31 mouse cellular contexts compared by ENCODE assay signal in the genomic region with DNA sequence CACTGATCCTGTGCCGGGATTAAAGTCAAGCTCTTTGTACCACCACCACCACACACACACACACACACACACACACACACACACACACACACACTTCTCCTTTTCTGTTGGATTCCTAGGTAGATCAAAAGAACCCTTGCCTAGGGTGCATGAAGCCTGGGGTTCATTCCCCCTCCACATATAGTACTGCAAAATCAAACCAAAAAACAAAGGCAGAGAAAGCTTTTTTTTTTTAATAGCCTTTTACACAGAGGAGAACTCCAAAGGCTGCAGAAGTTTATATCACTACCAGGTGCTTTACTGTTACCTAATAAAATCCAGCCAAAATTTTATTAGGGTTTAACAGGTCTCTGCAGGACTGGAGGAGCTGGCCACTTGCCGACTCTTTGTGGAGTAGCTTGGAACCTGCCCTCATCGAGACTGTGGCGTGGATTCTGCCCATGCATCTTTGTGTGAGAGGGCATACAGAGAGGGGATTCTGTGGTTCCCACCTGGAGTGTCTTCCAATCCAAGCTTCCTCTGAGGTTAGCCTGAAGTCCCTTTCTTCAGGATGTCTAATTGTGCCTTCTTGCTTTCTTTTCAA. TPM values are rescaled to one million over a fixed set of nuclear protein-coding genes. Genes with fewer than 3 reads are reported as not detected.
DNase-seq lines count a peak whose midpoint lies in the region; ATAC-seq and TF ChIP-seq lines count a peak whose summit lies in the region.
"Had no signal": no experiment of that assay in that cellular context is flagged by ENCODE, and none has a peak within 500 bp of the region (broad histone marks: within the 10 kb centered on the region; RNA-seq: fewer than 3 reads in every experiment).

No protein-coding gene starts in this region.

- H3K4me3 ChIP-seq in limb, embryonic 12.5 days (replicated peaks): no peak overlapping the region
- no peak overlapping the region for H3K4me3 ChIP-seq in lung, postnatal 0 days (ENCODE audit: low read depth, low read length)
- H3K4me3 ChIP-seq: forebrain, embryonic 12.5 days; forebrain, embryonic 15.5 days; hindbrain, embryonic 10.5 days; hindbrain, embryonic 13.5 days; intestine, embryonic 15.5 days had no signal

- TF ChIP-seq CTCF in lung, postnatal 0 days (IDR thresholded peaks at IDR 0.05): no peak

- H3K4me2 ChIP-seq in limb, embryonic 12.5 days: peak overlapping the region; percentile 15; the same call in 1 of the 2 replicates
- no peak overlapping the region for H3K4me2 ChIP-seq in lung, postnatal 0 days (replicated peaks; ENCODE audit: low read depth, low read length)
- H3K4me2 ChIP-seq: forebrain, embryonic 12.5 days; forebrain, embryonic 15.5 days; heart, embryonic 11.5 days; hindbrain, embryonic 13.5 days; intestine, embryonic 15.5 days had no signal

- WGBS in limb, embryonic 12.5 days: 14% methylated on average over 4 of the region's 4 CpGs
- WGBS in lung, postnatal 0 days: 71% methylated on average over 4 of the region's 4 CpGs

- H3K27ac ChIP-seq in limb, embryonic 12.5 days: peak overlapping the region; percentile 83
- no peak overlapping the region for H3K27ac ChIP-seq in lung, postnatal 0 days (ENCODE audit: low read length)
- H3K27ac ChIP-seq: forebrain, embryonic 12.5 days; forebrain, embryonic 15.5 days; hindbrain, embryonic 10.5 days; hindbrain, embryonic 13.5 days; intestine, embryonic 15.5 days had no signal

- H3K27me3 ChIP-seq in limb, embryonic 12.5 days: peaks cover 38% of the 10 kb centered on the region
- no peaks in the 10 kb centered on the region for H3K27me3 ChIP-seq in lung, postnatal 0 days (replicated peaks; ENCODE audit: insufficient read depth, low read length)
- H3K27me3 ChIP-seq: forebrain, embryonic 12.5 days; forebrain, embryonic 15.5 days; hindbrain, embryonic 13.5 days; intestine, embryonic 15.5 days had no signal

- no peaks in the 10 kb centered on the region for H3K9me3 ChIP-seq in limb, embryonic 12.5 days
- H3K9me3 ChIP-seq in lung, postnatal 0 days (ENCODE audit: low read length): no peaks in the 10 kb centered on the region
- H3K9me3 ChIP-seq: forebrain, embryonic 12.5 days; forebrain, embryonic 15.5 days; hindbrain, embryonic 10.5 days; hindbrain, embryonic 13.5 days; intestine, embryonic 15.5 days had no signal

- peaks cover 36% of the 10 kb centered on the region for H3K4me1 ChIP-seq in limb, embryonic 12.5 days (replicated peaks)
- H3K4me1 ChIP-seq in lung, postnatal 0 days (ENCODE audit: insufficient read depth, low read depth, low read length): no peaks in the 10 kb centered on the region
- H3K4me1 ChIP-seq: forebrain, embryonic 12.5 days; forebrain, embryonic 15.5 days; hindbrain, embryonic 10.5 days; hindbrain, embryonic 13.5 days; intestine, embryonic 15.5 days had no signal

- intact Hi-C loops in heart, postnatal 14 days (cut with DNase I): no loop called here

- H3K36me3 ChIP-seq in limb, embryonic 12.5 days: no peaks in the 10 kb centered on the region
- H3K36me3 ChIP-seq in lung, postnatal 0 days (ENCODE audit: insufficient read depth, low read length): no peaks in the 10 kb centered on the region
- H3K36me3 ChIP-seq: forebrain, embryonic 12.5 days; forebrain, embryonic 15.5 days; hindbrain, embryonic 10.5 days; hindbrain, embryonic 13.5 days; intestine, embryonic 15.5 days had no signal

- no peak overlapping the region for H3K9ac ChIP-seq in limb, embryonic 12.5 days (replicated peaks)
- H3K9ac ChIP-seq in lung, postnatal 0 days (replicated peaks; ENCODE audit: low read depth): no peak overlapping the region
- H3K9ac ChIP-seq: forebrain, embryonic 12.5 days; forebrain, embryonic 15.5 days; hindbrain, embryonic 13.5 days; intestine, embryonic 15.5 days had no signal

- TF ChIP-seq EP300 in lung, postnatal 0 days (IDR thresholded peaks at IDR 0.05): no peak

- peak; percentile 64 for DNase-seq in heart, adult 11 months
- no peak for DNase-seq in heart, postnatal 14 days
- peak; percentile 32 for DNase-seq in forelimb bud, embryonic 11.5 days (ENCODE audit: low read depth, low spot score)
- DNase-seq in lung, postnatal 0 days (ENCODE audit: low spot score): no peak
- DNase-seq in embryo, embryonic 11 days: no peak
- DNase-seq: adrenal gland, adult 2 months; adrenal gland, postnatal 14 days; cerebellum, adult 11 months; cerebellum, adult 2 months; cerebellum, adult 9-11 months; gastrocnemius, postnatal 10 days; gastrocnemius, postnatal 36 days; heart, postnatal 36 days had no signal

- ATAC-seq in limb, embryonic 12.5 days (ENCODE audit: insufficient number of reproducible peaks, insufficient read depth, low FRiP score, low TSS enrichment, low read depth): peak; percentile 90
- ATAC-seq in lung, postnatal 0 days: no peak
- ATAC-seq: CD4-positive, CD25-positive, alpha-beta regulatory T cell, adult 4 months; forebrain, embryonic 15.5 days; hindbrain, embryonic 16.5 days; intestine, embryonic 15.5 days had no signal

RNA-seq across cellular contexts. Expression of a gene that starts 31.0 kb away (rescaled TPM):
- not detected for total RNA-seq in heart, postnatal 14 days (2021)
- 0.15 and 0.18 TPM in 2 replicates for polyA plus RNA-seq in limb, embryonic 12.5 days (2016; fragmentation: Nextera tagmentation; extraction: Ambion mirVana)
- not detected in 2 replicates for polyA plus RNA-seq in lung, postnatal 0 days (2015; fragmentation: Nextera tagmentation; extraction: Ambion mirVana)
- total RNA-seq: adrenal gland, adult 2 months; adrenal gland, postnatal 14 days; adrenal gland, postnatal 4 days; common myeloid progenitor, adult 5-6 weeks; gastrocnemius, adult 18-20 months; gastrocnemius, postnatal 10 days; gastrocnemius, postnatal 36 days; granulocyte monocyte progenitor cell, adult 5-6 weeks; heart, adult 8-10 months; heart, postnatal 36 days; MEL had no signal
- polyA plus RNA-seq: adrenal gland, adult 2 months; C2C12; CD4-positive, CD25-positive, alpha-beta regulatory T cell, adult 4 months; cerebellum, adult 2 months; forebrain, embryonic 12.5 days; forebrain, embryonic 15.5 days; heart, embryonic 11.5 days; heart, embryonic 14.5 days; heart, postnatal 0 days; hindbrain, embryonic 13.5 days; hindbrain, embryonic 16.5 days had no signal

Comparison
In these comparisons a context has a peak if more than half of its experiments do, and no peak if none do; other contexts are left out.
1. DNase-seq: peak in heart, adult 11 months (single experiment) and forelimb bud, embryonic 11.5 days (single experiment); none in heart, postnatal 14 days (0 of 2), lung, postnatal 0 days (single experiment) and embryo, embryonic 11 days (single experiment).